Mouse (Mus musculus): Measurements from ENCODE around the gene Gosr2. TPM values are rescaled to one million over a fixed set of nuclear protein-coding genes. Genes with fewer than 3 reads are reported as not detected.

Gene Gosr2
- polyA plus RNA-seq, 1 experiment, result 73.2 TPM

- H3K79me3 ChIP-seq (ENCODE audit: low read depth), result no peaks in the 10 kb centered on the region
- no peak for TF ChIP-seq CTCF (IDR thresholded peaks at IDR 0.05; ENCODE audit: control insufficient read depth, insufficient read depth, insufficient read length)
- TF ChIP-seq FOSL1 (IDR thresholded peaks at IDR 0.05; ENCODE audit: insufficient read depth, low read length, poor library complexity, severe bottlenecking), result no peak
- no peak for TF ChIP-seq MAX (IDR thresholded peaks at IDR 0.05)
- TF ChIP-seq USF1 (IDR thresholded peaks at IDR 0.05; ENCODE audit: low read depth), result no peak
- no peak for TF ChIP-seq MYOG (IDR thresholded peaks at IDR 0.05; ENCODE audit: control insufficient read depth, extremely low read depth, insufficient read length)
- TF ChIP-seq CEBPB (IDR thresholded peaks at IDR 0.05; ENCODE audit: low read depth), result no peak
- no peak for TF ChIP-seq MYOD1 (IDR thresholded peaks at IDR 0.05; ENCODE audit: control insufficient read depth, insufficient read length, low read depth)
- no peak overlapping the region for H3K4me3 ChIP-seq (ENCODE audit: insufficient read depth, poor library complexity, severe bottlenecking)
- no peaks in the 10 kb centered on the region for H3K79me2 ChIP-seq (ENCODE audit: control insufficient read depth, insufficient read depth)
- H3ac ChIP-seq (ENCODE audit: control insufficient read depth, insufficient read length, low read depth), result no peak overlapping the region
- H3K36me3 ChIP-seq (ENCODE audit: control insufficient read depth, insufficient read depth), result no peaks in the 10 kb centered on the region
- peaks cover 79% of the 10 kb centered on the region for H3K27me3 ChIP-seq (ENCODE audit: control insufficient read depth, insufficient read depth, insufficient read length)
These were observed 12.3 kb upstream of the Gosr2 start for GRCm38 (mm10) chr11:103709982-103710381.

GRCm38 (mm10) chr11:103707005-103707404 is 9.3 kb upstream of the Gosr2 start:
- Histone ChIP-seq H3K27me3 (ENCODE audit: control insufficient read depth, insufficient read depth, insufficient read length) (peaks cover 66% of the 10 kb centered on the region), H3K79me3 (ENCODE audit: low read depth) (no peaks in the 10 kb centered on the region), H3K4me3 (ENCODE audit: insufficient read depth, poor library complexity, severe bottlenecking) (no peak overlapping the region), H3ac (ENCODE audit: control insufficient read depth, insufficient read length, low read depth) (no peak overlapping the region), H3K79me2 (ENCODE audit: control insufficient read depth, insufficient read depth) (no peaks in the 10 kb centered on the region), H3K36me3 (ENCODE audit: control insufficient read depth, insufficient read depth) (no peaks in the 10 kb centered on the region)
- no peak for TF ChIP-seq MYOD1 (IDR thresholded peaks at IDR 0.05; ENCODE audit: control insufficient read depth, insufficient read length, low read depth)
- no peak for TF ChIP-seq CEBPB (IDR thresholded peaks at IDR 0.05; ENCODE audit: low read depth)
- no peak for TF ChIP-seq MAX (IDR thresholded peaks at IDR 0.05)
- TF ChIP-seq CTCF (IDR thresholded peaks at IDR 0.05; ENCODE audit: control insufficient read depth, insufficient read depth, insufficient read length), result no peak
- no peak for TF ChIP-seq USF1 (IDR thresholded peaks at IDR 0.05; ENCODE audit: low read depth)
- TF ChIP-seq MYOG (IDR thresholded peaks at IDR 0.05; ENCODE audit: control insufficient read depth, extremely low read depth, insufficient read length), result no peak
- no peak for TF ChIP-seq FOSL1 (IDR thresholded peaks at IDR 0.05; ENCODE audit: insufficient read depth, low read length, poor library complexity, severe bottlenecking)

- no peak for TF ChIP-seq FOSL1 (IDR thresholded peaks at IDR 0.05; ENCODE audit: insufficient read depth, low read length, poor library complexity, severe bottlenecking)
- TF ChIP-seq CTCF (IDR thresholded peaks at IDR 0.05; ENCODE audit: control insufficient read depth, insufficient read depth, insufficient read length), result no peak
- Histone ChIP-seq H3K79me2 (ENCODE audit: control insufficient read depth, insufficient read depth) (peaks cover 42% of the 10 kb centered on the region), H3K27me3 (ENCODE audit: control insufficient read depth, insufficient read depth, insufficient read length) (peaks cover 4% of the 10 kb centered on the region), H3K4me3 (ENCODE audit: insufficient read depth, poor library complexity, severe bottlenecking) (peak overlapping the region; percentile 84), H3ac (ENCODE audit: control insufficient read depth, insufficient read length, low read depth) (peak overlapping the region; percentile 26), H3K36me3 (ENCODE audit: control insufficient read depth, insufficient read depth) (peaks cover 10% of the 10 kb centered on the region), H3K79me3 (ENCODE audit: low read depth) (peaks cover 33% of the 10 kb centered on the region)
These were observed 528 bp upstream of the Gosr2 start for GRCm38 (mm10) chr11:103698226-103698625.

- Histone ChIP-seq H3K36me3 (ENCODE audit: control insufficient read depth, insufficient read depth) (peaks cover 10% of the 10 kb centered on the region), H3K79me3 (ENCODE audit: low read depth) (peaks cover 44% of the 10 kb centered on the region), H3K27me3 (ENCODE audit: control insufficient read depth, insufficient read depth, insufficient read length) (no peaks in the 10 kb centered on the region), H3K4me3 (ENCODE audit: insufficient read depth, poor library complexity, severe bottlenecking) (peak overlapping the region; percentile 84), H3K79me2 (ENCODE audit: control insufficient read depth, insufficient read depth) (peaks cover 54% of the 10 kb centered on the region), H3ac (ENCODE audit: control insufficient read depth, insufficient read length, low read depth) (peak overlapping the region; percentile 89)
- TF ChIP-seq USF1 (IDR thresholded peaks at IDR 0.05; ENCODE audit: low read depth), result no peak
- no peak for TF ChIP-seq FOSL1 (IDR thresholded peaks at IDR 0.05; ENCODE audit: insufficient read depth, low read length, poor library complexity, severe bottlenecking)
- no peak for TF ChIP-seq MAX (IDR thresholded peaks at IDR 0.05)
- TF ChIP-seq CTCF (IDR thresholded peaks at IDR 0.05; ENCODE audit: control insufficient read depth, insufficient read depth, insufficient read length), result no peak
- no peak for TF ChIP-seq MYOD1 (IDR thresholded peaks at IDR 0.05; ENCODE audit: control insufficient read depth, insufficient read length, low read depth)
- TF ChIP-seq CEBPB (IDR thresholded peaks at IDR 0.05; ENCODE audit: low read depth), result no peak
- TF ChIP-seq MYOG (IDR thresholded peaks at IDR 0.05; ENCODE audit: control insufficient read depth, extremely low read depth, insufficient read length), result no peak
These were observed 690 bp downstream of the Gosr2 start for GRCm38 (mm10) chr11:103696851-103697564.

- H3K4me3 ChIP-seq (ENCODE audit: insufficient read depth, poor library complexity, severe bottlenecking), result no peak overlapping the region
- peaks cover 21% of the 10 kb centered on the region for H3K36me3 ChIP-seq (ENCODE audit: control insufficient read depth, insufficient read depth)
- no peak overlapping the region for H3ac ChIP-seq (ENCODE audit: control insufficient read depth, insufficient read length, low read depth)
- peaks cover 92% of the 10 kb centered on the region for H3K79me2 ChIP-seq (ENCODE audit: control insufficient read depth, insufficient read depth)
- peaks cover 80% of the 10 kb centered on the region for H3K79me3 ChIP-seq (ENCODE audit: low read depth)
- no peaks in the 10 kb centered on the region for H3K27me3 ChIP-seq (ENCODE audit: control insufficient read depth, insufficient read depth, insufficient read length)
- TF ChIP-seq CEBPB (IDR thresholded peaks at IDR 0.05; ENCODE audit: low read depth), result no peak
- no peak for TF ChIP-seq MYOG (IDR thresholded peaks at IDR 0.05; ENCODE audit: control insufficient read depth, extremely low read depth, insufficient read length)
- no peak for TF ChIP-seq FOSL1 (IDR thresholded peaks at IDR 0.05; ENCODE audit: insufficient read depth, low read length, poor library complexity, severe bottlenecking)
- TF ChIP-seq MYOD1 (IDR thresholded peaks at IDR 0.05; ENCODE audit: control insufficient read depth, insufficient read length, low read depth), result no peak
- TF ChIP-seq CTCF (IDR thresholded peaks at IDR 0.05; ENCODE audit: control insufficient read depth, insufficient read depth, insufficient read length), result no peak
- no peak for TF ChIP-seq MAX (IDR thresholded peaks at IDR 0.05)
- TF ChIP-seq USF1 (IDR thresholded peaks at IDR 0.05; ENCODE audit: low read depth), result no peak
These were observed 4.5 kb downstream of the Gosr2 start for GRCm38 (mm10) chr11:103693241-103693640.
